In genomic region chr4:62732096-62732495, GRCm38 (mm10) we compare ENCODE assay signal across 11 mouse cellular contexts.
DNase-seq lines count a peak whose midpoint lies in the region; ATAC-seq and TF ChIP-seq lines count a peak whose summit lies in the region.
"Had no signal": no experiment of that assay in that cellular context is flagged by ENCODE, and none has a peak within 500 bp of the region (broad histone marks: within the 10 kb centered on the region; RNA-seq: fewer than 3 reads in every experiment).

No protein-coding gene starts in this region.

- dilution Hi-C loops in CH12.LX (cut with MboI; ENCODE audit: extremely low pct_ligation_motif_present, extremely low pct_unique_long_range_greater_than_20kb, low sequenced_read_pairs), result no loop called here

- WGBS in heart, embryonic 16.5 days, result 43% methylated on average over 7 of the region's 7 CpGs
- WGBS in limb, embryonic 14.5 days, result 52% methylated on average over 7 of the region's 7 CpGs
- WGBS in midbrain, embryonic 15.5 days, result 80% methylated on average over 7 of the region's 7 CpGs

- H3K79me2 ChIP-seq in CH12.LX (replicated peaks; ENCODE audit: control insufficient read depth, extremely low read depth, insufficient read depth, poor library complexity, severe bottlenecking), result no peaks in the 10 kb centered on the region

- TF ChIP-seq RAD21 in CH12.LX (IDR thresholded peaks at IDR 0.05; ENCODE audit: low read depth, low read length), result no peak

- 0 out of 2 replicates have a peak, but pooled peaks have one; percentile 11 for ATAC-seq in heart, embryonic 16.5 days (replicated peaks; ENCODE audit: extremely low read depth, insufficient read depth, low FRiP score)
- no peak for ATAC-seq in limb, embryonic 14.5 days (ENCODE audit: low FRiP score, low read depth)
- no peak for ATAC-seq in midbrain, embryonic 15.5 days (replicated peaks)
- ATAC-seq in megakaryocyte, adult 5-6 weeks (ENCODE audit: poor library complexity, severe bottlenecking), result no peak

- H3K27me3 ChIP-seq in CH12.LX (replicated peaks), result peaks cover 1% of the 10 kb centered on the region
- H3K27me3 ChIP-seq in heart, embryonic 16.5 days (ENCODE audit: control insufficient read depth, insufficient read depth, low read length), result no peaks in the 10 kb centered on the region
- H3K27me3 ChIP-seq in limb, embryonic 14.5 days (ENCODE audit: control insufficient read depth, insufficient read depth, low read length), result no peaks in the 10 kb centered on the region
- H3K27me3 ChIP-seq in midbrain, embryonic 15.5 days (replicated peaks), result no peaks in the 10 kb centered on the region

- TF ChIP-seq CTCF in CH12.LX (conservative IDR thresholded peaks at IDR 0.05 in 1 of 2, IDR thresholded peaks at IDR 0.05 in 1 of 2; ENCODE audit: low read depth in 2 of 2, low read length in 2 of 2), result no peak

- H3K36me3 ChIP-seq in CH12.LX (replicated peaks in 1 of 2; ENCODE audit: control insufficient read depth in 1 of 2, insufficient read depth in 1 of 2, low read length in 1 of 2), result no peaks in the 10 kb centered on the region
- H3K36me3 ChIP-seq in heart, embryonic 16.5 days (ENCODE audit: control insufficient read depth, insufficient read depth), result no peaks in the 10 kb centered on the region
- no peaks in the 10 kb centered on the region for H3K36me3 ChIP-seq in limb, embryonic 14.5 days (ENCODE audit: control insufficient read depth, insufficient read depth, low read length)
- no peaks in the 10 kb centered on the region for H3K36me3 ChIP-seq in midbrain, embryonic 15.5 days (replicated peaks)

- H3K4me3 ChIP-seq in CH12.LX (replicated peaks in 1 of 3; ENCODE audit: low read depth in 2 of 3, low read length in 2 of 3, poor library complexity in 1 of 3), result no peak overlapping the region
- no peak overlapping the region for H3K4me3 ChIP-seq in heart, embryonic 16.5 days (ENCODE audit: low read length)
- H3K4me3 ChIP-seq in limb, embryonic 14.5 days (replicated peaks; ENCODE audit: low read length), result no peak overlapping the region
- H3K4me3 ChIP-seq in midbrain, embryonic 15.5 days, result no peak overlapping the region

- in situ Hi-C loops in CH12.LX (cut with MboI; ENCODE audit: low pct_ligation_motif_present, low pct_unique_long_range_greater_than_20kb, low sequenced_read_pairs), result no loop called here

- TF ChIP-seq EP300 in CH12.LX (IDR thresholded peaks at IDR 0.05; ENCODE audit: low read length), result no peak

- no peak overlapping the region for H3K9ac ChIP-seq in CH12.LX (ENCODE audit: insufficient read depth, low read depth)
- H3K9ac ChIP-seq in heart, embryonic 16.5 days (ENCODE audit: low read length), result peak overlapping the region; percentile 55
- peak overlapping the region; percentile 28 for H3K9ac ChIP-seq in limb, embryonic 14.5 days (ENCODE audit: low read depth, low read length, severe bottlenecking)
- H3K9ac ChIP-seq in midbrain, embryonic 15.5 days, result no peak overlapping the region

- peak; percentile 29 to 62 for DNase-seq in adrenal gland, adult (ENCODE audit: inconsistent age in 2 of 2, low spot score in 1 of 2)
- DNase-seq in adrenal gland, adult 18-20 months (ENCODE audit: low spot score in 2 of 2), result no peak
- no peak for DNase-seq in CH12.LX (ENCODE audit: extremely low read depth)
- DNase-seq in limb, embryonic 14.5 days (ENCODE audit: low spot score), result peak; percentile 27
- DNase-seq in ovary, adult 18-20 months (ENCODE audit: low spot score), result no peak
- DNase-seq: layer of hippocampus, adult 9-11 months; midbrain, embryonic 14.5 days; thymus, postnatal 25 days had no signal

- no peaks in the 10 kb centered on the region for H3K9me3 ChIP-seq in CH12.LX (replicated peaks; ENCODE audit: low read length)
- H3K9me3 ChIP-seq in heart, embryonic 16.5 days (replicated peaks; ENCODE audit: control insufficient read depth, low read length), result no peaks in the 10 kb centered on the region
- no peaks in the 10 kb centered on the region for H3K9me3 ChIP-seq in limb, embryonic 14.5 days (ENCODE audit: control insufficient read depth, low read length)
- no peaks in the 10 kb centered on the region for H3K9me3 ChIP-seq in midbrain, embryonic 15.5 days

- H3K27ac ChIP-seq in CH12.LX (ENCODE audit: insufficient read depth, low read depth), result no peak overlapping the region
- peak overlapping the region; percentile 96 for H3K27ac ChIP-seq in heart, embryonic 16.5 days (ENCODE audit: low read length)
- H3K27ac ChIP-seq in limb, embryonic 14.5 days (replicated peaks; ENCODE audit: low read depth, low read length), result peak overlapping the region; percentile 90
- no peak overlapping the region for H3K27ac ChIP-seq in midbrain, embryonic 15.5 days

- no peak for TF ChIP-seq POLR2A in CH12.LX (IDR thresholded peaks at IDR 0.05; ENCODE audit: low read depth, low read length)
- no peak for TF ChIP-seq POLR2A in limb, embryonic 14.5 days (IDR thresholded peaks at IDR 0.05; ENCODE audit: borderline replicate concordance, extremely low read depth, insufficient read depth, insufficient read length)

- H3K4me2 ChIP-seq in CH12.LX (ENCODE audit: insufficient read depth, low read depth, poor library complexity, severe bottlenecking), result no peak overlapping the region
- H3K4me2 ChIP-seq in heart, embryonic 16.5 days (ENCODE audit: low read depth, low read length), result no peak overlapping the region
- no peak overlapping the region for H3K4me2 ChIP-seq in limb, embryonic 14.5 days (replicated peaks; ENCODE audit: low read depth, low read length, severe bottlenecking)
- no peak overlapping the region for H3K4me2 ChIP-seq in midbrain, embryonic 15.5 days

- peaks cover 5 to 25% of the 10 kb centered on the region in 2 experiments for H3K4me1 ChIP-seq in CH12.LX (ENCODE audit: control insufficient read depth in 1 of 2, insufficient read depth in 2 of 2)
- H3K4me1 ChIP-seq in heart, embryonic 16.5 days (ENCODE audit: control insufficient read depth, insufficient read depth, low read length), result peaks cover 59% of the 10 kb centered on the region
- peaks cover 69% of the 10 kb centered on the region for H3K4me1 ChIP-seq in limb, embryonic 14.5 days (ENCODE audit: control insufficient read depth, insufficient read depth, low read length)
- H3K4me1 ChIP-seq in midbrain, embryonic 15.5 days, result peaks cover 8% of the 10 kb centered on the region

TF ChIP-seq in CH12.LX, 34 proteins besides CTCF, POLR2A, EP300 and RAD21:
- TF ChIP-seq MAZ (IDR thresholded peaks at IDR 0.05; ENCODE audit: low read depth, low read length) (0 out of 2 replicates have a peak, but pooled peaks have one; percentile 22), CHD2 (IDR thresholded peaks at IDR 0.05; ENCODE audit: low read length) (no peak), ZC3H11A (IDR thresholded peaks at IDR 0.05; ENCODE audit: low read depth, low read length) (no peak), MAFK (IDR thresholded peaks at IDR 0.05; ENCODE audit: insufficient replicate concordance, low read length) (no peak)

Comparison
In these comparisons a context has a peak if more than half of its experiments do, and no peak if none do; other contexts are left out.
1. DNase-seq: peak in adrenal gland, adult (2 of 2) and limb, embryonic 14.5 days (single experiment); none in adrenal gland, adult 18-20 months (0 of 2), CH12.LX (single experiment) and ovary, adult 18-20 months (single experiment).
2. H3K27ac ChIP-seq: peak in heart, embryonic 16.5 days (single experiment) and limb, embryonic 14.5 days (single experiment); none in CH12.LX (single experiment) and midbrain, embryonic 15.5 days (single experiment).
3. H3K9ac ChIP-seq: peak in heart, embryonic 16.5 days (single experiment) and limb, embryonic 14.5 days (single experiment); none in CH12.LX (single experiment) and midbrain, embryonic 15.5 days (single experiment).